Mouse (Mus musculus): ENCODE data around the gene Cdc14a.
A peak's percentile ranks its signal among the peaks of the same experiment; 100 is the strongest.

Gene Cdc14a

GRCm38 (mm10) chr3:116424160-116424972 lies 534 bp upstream of the Cdc14a start:
- TF ChIP-seq NANOG (IDR thresholded peaks at IDR 0.05; ENCODE audit: borderline replicate concordance, low read length) (no peak), CTCF (conservative IDR thresholded peaks at IDR 0.05; ENCODE audit: low read length) (no peak), POU5F1 (IDR thresholded peaks at IDR 0.05; ENCODE audit: borderline replicate concordance, low read length) (no peak)
- peak overlapping the region; percentile 96 for H3K4me3 ChIP-seq (replicated peaks; ENCODE audit: low read length)
- no peaks in the 10 kb centered on the region for H3K9me3 ChIP-seq (ENCODE audit: low read length)

GRCm38 (mm10) chr3:116422795-116423352 lies 958 bp downstream of the Cdc14a start:
- H3K27me3 ChIP-seq (ENCODE audit: insufficient read depth, low read length), result peaks cover 20% of the 10 kb centered on the region
- peak overlapping the region; percentile 96 for H3K4me3 ChIP-seq (replicated peaks; ENCODE audit: low read length)
- no peak for TF ChIP-seq POU5F1 (IDR thresholded peaks at IDR 0.05; ENCODE audit: borderline replicate concordance, low read length)
- no peak for TF ChIP-seq NANOG (IDR thresholded peaks at IDR 0.05; ENCODE audit: borderline replicate concordance, low read length)
- TF ChIP-seq CTCF (conservative IDR thresholded peaks at IDR 0.05; ENCODE audit: low read length), result no peak
- H3K36me3 ChIP-seq (ENCODE audit: insufficient read depth, low read length), result no peaks in the 10 kb centered on the region
- H3K4me1 ChIP-seq (replicated peaks; ENCODE audit: low read depth, low read length), result peaks cover 25% of the 10 kb centered on the region
- H3K9me3 ChIP-seq (ENCODE audit: low read length), result no peaks in the 10 kb centered on the region

More at GRCm38 (mm10) chr3:116424160-116424972, 534 bp upstream of the Cdc14a start:
- no peaks in the 10 kb centered on the region for H3K36me3 ChIP-seq (ENCODE audit: insufficient read depth, low read length)
- peaks cover 20% of the 10 kb centered on the region for H3K27me3 ChIP-seq (ENCODE audit: insufficient read depth, low read length)
- H3K4me1 ChIP-seq (replicated peaks; ENCODE audit: low read depth, low read length), result peaks cover 25% of the 10 kb centered on the region

- no peak for TF ChIP-seq NANOG (IDR thresholded peaks at IDR 0.05; ENCODE audit: borderline replicate concordance, low read length)
- no peak for TF ChIP-seq POU5F1 (IDR thresholded peaks at IDR 0.05; ENCODE audit: borderline replicate concordance, low read length)
- no peak for TF ChIP-seq CTCF (conservative IDR thresholded peaks at IDR 0.05; ENCODE audit: low read length)
- H3K4me1 ChIP-seq (replicated peaks; ENCODE audit: low read depth, low read length), result peaks cover 25% of the 10 kb centered on the region
- H3K4me3 ChIP-seq (replicated peaks; ENCODE audit: low read length), result no peak overlapping the region
- peaks cover 20% of the 10 kb centered on the region for H3K27me3 ChIP-seq (ENCODE audit: insufficient read depth, low read length)
- H3K9me3 ChIP-seq (ENCODE audit: low read length), result no peaks in the 10 kb centered on the region
- no peaks in the 10 kb centered on the region for H3K36me3 ChIP-seq (ENCODE audit: insufficient read depth, low read length)
Observed at GRCm38 (mm10) chr3:116422074-116422473, 1.8 kb downstream of the Cdc14a start.

- H3K9me3 ChIP-seq (ENCODE audit: low read length), result 0 out of 2 replicates have a peak, but pooled peaks cover 5% of the 10 kb centered on the region
- TF ChIP-seq NANOG (IDR thresholded peaks at IDR 0.05; ENCODE audit: borderline replicate concordance, low read length) (no peak), CTCF (conservative IDR thresholded peaks at IDR 0.05; ENCODE audit: low read length) (no peak), POU5F1 (IDR thresholded peaks at IDR 0.05; ENCODE audit: borderline replicate concordance, low read length) (no peak)
- H3K27me3 ChIP-seq (ENCODE audit: insufficient read depth, low read length), result peaks cover 20% of the 10 kb centered on the region
- no peaks in the 10 kb centered on the region for H3K36me3 ChIP-seq (ENCODE audit: insufficient read depth, low read length)
- H3K4me1 ChIP-seq (replicated peaks; ENCODE audit: low read depth, low read length), result peaks cover 25% of the 10 kb centered on the region
- no peak overlapping the region for H3K4me3 ChIP-seq (replicated peaks; ENCODE audit: low read length)
Observed at GRCm38 (mm10) chr3:116421121-116421520, 2.7 kb downstream of the Cdc14a start.

- H3K36me3 ChIP-seq (ENCODE audit: insufficient read depth, low read length), result no peaks in the 10 kb centered on the region
- H3K9me3 ChIP-seq (ENCODE audit: low read length), result 0 out of 2 replicates have a peak, but pooled peaks cover 5% of the 10 kb centered on the region
- no peak for TF ChIP-seq NANOG (IDR thresholded peaks at IDR 0.05; ENCODE audit: borderline replicate concordance, low read length)
- no peak for TF ChIP-seq POU5F1 (IDR thresholded peaks at IDR 0.05; ENCODE audit: borderline replicate concordance, low read length)
- TF ChIP-seq CTCF (conservative IDR thresholded peaks at IDR 0.05; ENCODE audit: low read length), result no peak
- H3K4me1 ChIP-seq (replicated peaks; ENCODE audit: low read depth, low read length), result peaks cover 20% of the 10 kb centered on the region
- no peak overlapping the region for H3K4me3 ChIP-seq (replicated peaks; ENCODE audit: low read length)
- peaks cover 20% of the 10 kb centered on the region for H3K27me3 ChIP-seq (ENCODE audit: insufficient read depth, low read length)
Observed at GRCm38 (mm10) chr3:116419791-116420190, 4.0 kb downstream of the Cdc14a start.

- no peak overlapping the region for H3K4me3 ChIP-seq (replicated peaks; ENCODE audit: low read length)
- no peaks in the 10 kb centered on the region for H3K36me3 ChIP-seq (ENCODE audit: insufficient read depth, low read length)
- TF ChIP-seq NANOG (IDR thresholded peaks at IDR 0.05; ENCODE audit: borderline replicate concordance, low read length) (no peak), POU5F1 (IDR thresholded peaks at IDR 0.05; ENCODE audit: borderline replicate concordance, low read length) (no peak), CTCF (conservative IDR thresholded peaks at IDR 0.05; ENCODE audit: low read length) (no peak)
- H3K9me3 ChIP-seq (ENCODE audit: low read length), result 0 out of 2 replicates have a peak, but pooled peaks cover 5% of the 10 kb centered on the region
- no peaks in the 10 kb centered on the region for H3K27me3 ChIP-seq (ENCODE audit: insufficient read depth, low read length)
- H3K4me1 ChIP-seq (replicated peaks; ENCODE audit: low read depth, low read length), result peaks cover 8% of the 10 kb centered on the region; the same call in 1 of the 2 replicates
Observed at GRCm38 (mm10) chr3:116414451-116414860, 9.4 kb downstream of the Cdc14a start.

- Histone ChIP-seq H3K36me3 (ENCODE audit: insufficient read depth, low read length) (no peaks in the 10 kb centered on the region), H3K4me3 (replicated peaks; ENCODE audit: low read length) (no peak overlapping the region), H3K27me3 (ENCODE audit: insufficient read depth, low read length) (no peaks in the 10 kb centered on the region), H3K4me1 (replicated peaks; ENCODE audit: low read depth, low read length) (peaks cover 11% of the 10 kb centered on the region; the same call in 1 of the 2 replicates), H3K9me3 (ENCODE audit: low read length) (0 out of 2 replicates have a peak, but pooled peaks cover 5% of the 10 kb centered on the region)
- TF ChIP-seq CTCF (conservative IDR thresholded peaks at IDR 0.05; ENCODE audit: low read length), result no peak
- no peak for TF ChIP-seq NANOG (IDR thresholded peaks at IDR 0.05; ENCODE audit: borderline replicate concordance, low read length)
- no peak for TF ChIP-seq POU5F1 (IDR thresholded peaks at IDR 0.05; ENCODE audit: borderline replicate concordance, low read length)
Observed at GRCm38 (mm10) chr3:116412954-116413724, 10.7 kb downstream of the Cdc14a start.

GRCm38 (mm10) chr3:116410051-116410450 lies 13.8 kb downstream of the Cdc14a start:
- no peak for TF ChIP-seq CTCF (conservative IDR thresholded peaks at IDR 0.05; ENCODE audit: low read length)
- TF ChIP-seq POU5F1 (IDR thresholded peaks at IDR 0.05; ENCODE audit: borderline replicate concordance, low read length), result no peak
- TF ChIP-seq NANOG (IDR thresholded peaks at IDR 0.05; ENCODE audit: borderline replicate concordance, low read length), result no peak
- H3K4me3 ChIP-seq (replicated peaks; ENCODE audit: low read length), result no peak overlapping the region
- H3K36me3 ChIP-seq (ENCODE audit: insufficient read depth, low read length), result no peaks in the 10 kb centered on the region
- no peaks in the 10 kb centered on the region for H3K27me3 ChIP-seq (ENCODE audit: insufficient read depth, low read length)
- peaks cover 11% of the 10 kb centered on the region; the same call in 1 of the 2 replicates for H3K4me1 ChIP-seq (replicated peaks; ENCODE audit: low read depth, low read length)
- no peaks in the 10 kb centered on the region for H3K9me3 ChIP-seq (ENCODE audit: low read length)

All from E14TG2a.4 (cell line).